Comparison of ENCODE assay signal across 8 mouse cellular contexts in genomic region chr6:125380372-125381360, GRCm38 (mm10). TPM values are rescaled to one million over a fixed set of nuclear protein-coding genes. Genes with fewer than 3 reads are reported as not detected.
DNase-seq lines count a peak whose midpoint lies in the region; ATAC-seq and TF ChIP-seq lines count a peak whose summit lies in the region.

Gene Plekhg6 (minus strand): TSS chr6:125380793.

- H3K4me1 ChIP-seq in erythroblast, embryonic 14.5 days (ENCODE audit: control insufficient read depth): peaks cover 6% of the 10 kb centered on the region
- H3K4me1 ChIP-seq in embryonic facial prominence, embryonic 11.5 days (ENCODE audit: control insufficient read depth, insufficient read depth, low read length): peaks cover 11% of the 10 kb centered on the region
- peaks cover 10% of the 10 kb centered on the region for H3K4me1 ChIP-seq in liver, embryonic 16.5 days (ENCODE audit: control insufficient read depth, low read depth, low read length)
- peaks cover 29% of the 10 kb centered on the region for H3K4me1 ChIP-seq in small intestine, adult 2 months (ENCODE audit: control insufficient read depth, insufficient read depth, insufficient read length, low read length)

- peak within 1 kb of the TSS; percentile 47 for H3K4me3 ChIP-seq in erythroblast, embryonic 14.5 days (replicated peaks)
- peak within 1 kb of the TSS; percentile 27 for H3K4me3 ChIP-seq in embryonic facial prominence, embryonic 11.5 days (ENCODE audit: low read depth, low read length)
- peak within 1 kb of the TSS; percentile 54 for H3K4me3 ChIP-seq in liver, embryonic 16.5 days (ENCODE audit: low read depth, low read length)
- H3K4me3 ChIP-seq in small intestine, adult 2 months (ENCODE audit: low read depth, low read length): peak within 1 kb of the TSS; percentile 85

- H3K36me3 ChIP-seq in erythroblast, embryonic 14.5 days (ENCODE audit: control insufficient read depth): no peaks in the 10 kb centered on the region
- H3K36me3 ChIP-seq in embryonic facial prominence, embryonic 11.5 days (replicated peaks; ENCODE audit: control insufficient read depth, insufficient read depth, low read depth, low read length): no peaks in the 10 kb centered on the region
- H3K36me3 ChIP-seq in liver, embryonic 16.5 days (ENCODE audit: control insufficient read depth, insufficient read depth): no peaks in the 10 kb centered on the region
- H3K36me3 ChIP-seq in small intestine, adult 2 months (ENCODE audit: control insufficient read depth, insufficient read depth, low read length): peaks cover 11% of the 10 kb centered on the region

- WGBS in embryonic facial prominence, embryonic 11.5 days: 10% methylated on average over 40 of the region's 40 CpGs
- WGBS in liver, embryonic 16.5 days (ENCODE audit: insufficient replicate concordance): 9% methylated on average over 40 of the region's 40 CpGs
- WGBS in small intestine, adult 2 months: 9% methylated on average over 40 of the region's 40 CpGs

- TF ChIP-seq CTCF in small intestine, adult 2 months (IDR thresholded peaks at IDR 0.05; ENCODE audit: extremely low read depth, insufficient read length, insufficient replicate concordance, low read depth, low read length): no peak

- H3K27me3 ChIP-seq in erythroblast, embryonic 14.5 days (ENCODE audit: control insufficient read depth): peaks cover 46% of the 10 kb centered on the region
- peaks cover 39% of the 10 kb centered on the region for H3K27me3 ChIP-seq in embryonic facial prominence, embryonic 11.5 days (ENCODE audit: control insufficient read depth, insufficient read depth, low read length)
- H3K27me3 ChIP-seq in liver, embryonic 16.5 days (ENCODE audit: control insufficient read depth, insufficient read depth, low read depth, low read length): peaks cover 26% of the 10 kb centered on the region
- no peaks in the 10 kb centered on the region for H3K27me3 ChIP-seq in small intestine, adult 2 months (ENCODE audit: control insufficient read depth, insufficient read depth, low read length)

- no peak for ATAC-seq in erythroblast, adult 5-6 weeks (replicated peaks; ENCODE audit: low FRiP score, poor library complexity, severe bottlenecking)
- ATAC-seq in embryonic facial prominence, embryonic 11.5 days (replicated peaks; ENCODE audit: insufficient number of reproducible peaks, low FRiP score, low TSS enrichment, low read depth): no peak
- ATAC-seq in liver, embryonic 16.5 days (ENCODE audit: low read depth): peak; percentile 76

- H3K27ac ChIP-seq in embryonic facial prominence, embryonic 11.5 days (replicated peaks; ENCODE audit: low read depth, low read length): no peak within 1 kb of the TSS
- H3K27ac ChIP-seq in liver, embryonic 16.5 days (ENCODE audit: low read length): peak within 1 kb of the TSS; percentile 44; the same call in 1 of the 2 replicates
- H3K27ac ChIP-seq in small intestine, adult 2 months (ENCODE audit: insufficient read depth, low read depth, low read length): peak within 1 kb of the TSS; percentile 88

- TF ChIP-seq POLR2A in small intestine, adult 2 months (IDR thresholded peaks at IDR 0.05; ENCODE audit: low read depth, low read length): peak; percentile 42

- DNase-seq in embryonic facial prominence, embryonic 11.5 days (ENCODE audit: low spot score): no peak
- peak; percentile 73 for DNase-seq in kidney, adult 11 months
- no peak for DNase-seq in right cerebral cortex, postnatal 14 days
- DNase-seq in spleen, postnatal 4 days (ENCODE audit: low spot score in 2 of 2): no peak

- peak within 1 kb of the TSS; percentile 3; the same call in 1 of the 2 replicates for H3K9ac ChIP-seq in embryonic facial prominence, embryonic 11.5 days (replicated peaks; ENCODE audit: low read length)
- H3K9ac ChIP-seq in liver, embryonic 16.5 days (ENCODE audit: low read depth, low read length): peak within 1 kb of the TSS; percentile 47; the same call in 1 of the 2 replicates

- peak within 1 kb of the TSS; percentile 49 for H3K4me2 ChIP-seq in embryonic facial prominence, embryonic 11.5 days (ENCODE audit: low read depth, low read length)
- H3K4me2 ChIP-seq in liver, embryonic 16.5 days (ENCODE audit: low read depth, low read length): peak within 1 kb of the TSS; percentile 48

- no peaks in the 10 kb centered on the region for H3K9me3 ChIP-seq in erythroblast, embryonic 14.5 days (ENCODE audit: control insufficient read depth, low read length)
- H3K9me3 ChIP-seq in embryonic facial prominence, embryonic 11.5 days (replicated peaks; ENCODE audit: control insufficient read depth, low read length): no peaks in the 10 kb centered on the region
- H3K9me3 ChIP-seq in liver, embryonic 16.5 days (replicated peaks; ENCODE audit: control insufficient read depth, low read length): no peaks in the 10 kb centered on the region

RNA-seq across cellular contexts. Expression of gene Plekhg6, which starts in this region (rescaled TPM):
- not detected in 2 replicates for polyA plus RNA-seq in erythroblast, embryonic 14.5 days (2012)
- not detected in 2 replicates for total RNA-seq in erythroblast, adult 5-6 weeks (2015; ENCODE audit: low replicate concordance)
- not detected in 2 replicates for total RNA-seq in erythroblast, adult 5-6 weeks (2017; ENCODE audit: low replicate concordance)
- 0.08 and 0.20 TPM in 2 replicates for polyA plus RNA-seq in embryonic facial prominence, embryonic 11.5 days (2014; fragmentation: Nextera tagmentation; extraction: Ambion mirVana)
- 0.65 and 0.86 TPM in 2 replicates for polyA plus RNA-seq in liver, embryonic 16.5 days (2015; fragmentation: Nextera tagmentation; extraction: Ambion mirVana)
- 26.0 and 66.6 TPM in 2 replicates for polyA plus RNA-seq in small intestine, adult 2 months (2012; rRNA removed)

Comparison
In these comparisons a context has a peak if more than half of its experiments do, and no peak if none do; other contexts are left out.
1. RNA of gene Plekhg6 (polyA plus RNA-seq): 26.0 to 66.6 TPM in small intestine, adult 2 months; 0.65 to 0.86 TPM in liver, embryonic 16.5 days, 0.08 to 0.20 TPM in embryonic facial prominence, embryonic 11.5 days and not detected in erythroblast, embryonic 14.5 days; every median in the first group is over 10 times any median in the second.
2. Peak in ATAC-seq, H3K4me3 ChIP-seq, H3K27ac ChIP-seq, H3K9ac ChIP-seq and H3K4me2 ChIP-seq in liver, embryonic 16.5 days; RNA of the gene not detected or under 1 TPM.
3. H3K4me3 ChIP-seq: peak in every context shown above with its lines; median percentile 85 in small intestine, adult 2 months; 54 in liver, embryonic 16.5 days; 47 in erythroblast, embryonic 14.5 days; 27 in embryonic facial prominence, embryonic 11.5 days.